Mouse (Mus musculus): ENCODE results near the gene Rapgef5. TPM values are rescaled to one million over a fixed set of nuclear protein-coding genes. Genes with fewer than 3 reads are reported as not detected.

Gene Rapgef5
- polyA plus RNA-seq, 1 experiment from 2014 or later, result 25.7 TPM

DNA sequence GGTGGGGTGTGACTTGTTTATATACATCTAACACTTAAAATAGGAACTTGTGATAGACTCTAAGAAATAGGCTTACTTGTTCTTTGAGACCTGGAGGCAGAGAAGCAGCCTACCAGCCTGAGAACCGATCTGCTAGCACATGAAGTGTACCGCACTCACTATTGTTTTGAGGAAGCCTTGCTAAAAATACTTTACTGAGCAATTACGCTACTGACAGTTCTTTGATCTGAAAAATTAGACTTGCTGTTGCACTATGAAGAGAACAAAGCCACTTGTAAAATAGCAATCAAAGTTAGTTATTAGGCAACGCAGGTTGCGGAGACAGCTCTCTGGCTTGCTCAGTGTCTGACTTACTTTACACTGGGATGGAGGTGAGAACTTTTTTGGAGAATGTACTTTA lies 37.1 kb downstream of the Rapgef5 start:
- no peak overlapping the region for H3K9ac ChIP-seq (ENCODE audit: low read length)
- H3K27ac ChIP-seq (ENCODE audit: low read depth, low read length), result no peak overlapping the region
- WGBS, result 81% methylated on average over 5 of the region's 5 CpGs
- no peak overlapping the region for H3K4me2 ChIP-seq (ENCODE audit: low read length)
- H3K27me3 ChIP-seq (replicated peaks; ENCODE audit: control insufficient read depth, insufficient read depth, low read length), result no peaks in the 10 kb centered on the region
- ATAC-seq (no peak), DNase-seq (ENCODE audit: low spot score) (no peak)
- no peak overlapping the region for H3K4me3 ChIP-seq (ENCODE audit: low read depth, low read length)
- no peaks in the 10 kb centered on the region for H3K4me1 ChIP-seq (ENCODE audit: control insufficient read depth, insufficient read depth, low read length)
- no peaks in the 10 kb centered on the region for H3K9me3 ChIP-seq (replicated peaks; ENCODE audit: control insufficient read depth, low read length)
- H3K36me3 ChIP-seq (ENCODE audit: control insufficient read depth, insufficient read depth, low read length), result no peaks in the 10 kb centered on the region

DNA sequence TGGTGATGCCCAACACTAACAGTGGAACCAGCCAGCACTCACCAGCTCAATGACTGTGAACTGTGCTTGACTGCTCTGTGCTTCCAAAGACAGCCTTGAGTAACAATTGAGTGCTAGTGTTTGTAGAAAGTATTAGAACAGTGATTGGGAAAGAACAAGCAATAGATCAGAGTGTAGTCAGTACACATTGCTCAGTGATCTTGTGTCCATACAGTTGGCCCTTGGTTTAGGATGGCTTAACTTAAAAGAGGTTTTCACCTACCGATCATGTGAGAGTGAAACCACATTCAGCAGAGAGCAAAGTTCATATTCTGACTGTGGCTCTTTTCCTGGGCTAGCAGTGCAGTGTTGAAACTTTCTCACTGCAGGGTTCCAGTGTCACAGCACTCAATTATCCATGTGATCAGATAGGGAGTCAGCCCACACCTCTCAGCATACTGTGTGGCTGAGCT lies 38.4 kb downstream of the Rapgef5 start:
- WGBS, result 91% methylated on average over 1 of the region's 1 CpGs
- no peak for ATAC-seq
- Histone ChIP-seq H3K27ac (ENCODE audit: low read depth, low read length) (no peak overlapping the region), H3K9me3 (replicated peaks; ENCODE audit: control insufficient read depth, low read length) (no peaks in the 10 kb centered on the region), H3K9ac (ENCODE audit: low read length) (no peak overlapping the region), H3K4me2 (ENCODE audit: low read length) (no peak overlapping the region), H3K27me3 (replicated peaks; ENCODE audit: control insufficient read depth, insufficient read depth, low read length) (no peaks in the 10 kb centered on the region), H3K36me3 (ENCODE audit: control insufficient read depth, insufficient read depth, low read length) (no peaks in the 10 kb centered on the region), H3K4me1 (ENCODE audit: control insufficient read depth, insufficient read depth, low read length) (no peaks in the 10 kb centered on the region), H3K4me3 (ENCODE audit: low read depth, low read length) (no peak overlapping the region)
- no peak for DNase-seq (ENCODE audit: low spot score)

DNA sequence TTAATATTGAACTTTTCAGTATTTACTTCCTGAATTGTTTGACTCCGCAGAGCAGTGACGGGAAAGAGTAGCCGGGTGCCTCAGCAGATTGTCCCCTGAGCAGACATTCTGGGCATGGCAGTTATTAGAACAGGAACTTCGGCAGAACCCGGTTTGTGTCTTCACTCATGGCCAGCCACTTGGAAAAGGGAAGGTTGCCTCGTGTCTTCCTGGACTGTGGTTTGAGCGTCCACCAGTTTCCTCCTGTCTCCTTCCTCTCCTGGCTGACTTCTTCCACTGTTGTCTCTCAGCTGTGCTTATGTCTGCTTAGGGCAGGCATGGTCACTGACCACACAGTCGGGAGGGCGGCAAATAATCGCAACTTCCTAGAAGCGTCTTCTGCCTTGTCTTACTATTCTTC lies 44.2 kb downstream of the Rapgef5 start:
- Histone ChIP-seq H3K9ac (ENCODE audit: low read length) (no peak overlapping the region), H3K4me2 (ENCODE audit: low read length) (no peak overlapping the region), H3K27me3 (replicated peaks; ENCODE audit: control insufficient read depth, insufficient read depth, low read length) (no peaks in the 10 kb centered on the region), H3K4me1 (ENCODE audit: control insufficient read depth, insufficient read depth, low read length) (no peaks in the 10 kb centered on the region), H3K36me3 (ENCODE audit: control insufficient read depth, insufficient read depth, low read length) (no peaks in the 10 kb centered on the region), H3K4me3 (ENCODE audit: low read depth, low read length) (no peak overlapping the region), H3K9me3 (replicated peaks; ENCODE audit: control insufficient read depth, low read length) (no peaks in the 10 kb centered on the region), H3K27ac (ENCODE audit: low read depth, low read length) (no peak overlapping the region)
- ATAC-seq (no peak), DNase-seq (ENCODE audit: low spot score) (no peak)
- 89% methylated on average over 11 of the region's 11 CpGs for WGBS

DNA sequence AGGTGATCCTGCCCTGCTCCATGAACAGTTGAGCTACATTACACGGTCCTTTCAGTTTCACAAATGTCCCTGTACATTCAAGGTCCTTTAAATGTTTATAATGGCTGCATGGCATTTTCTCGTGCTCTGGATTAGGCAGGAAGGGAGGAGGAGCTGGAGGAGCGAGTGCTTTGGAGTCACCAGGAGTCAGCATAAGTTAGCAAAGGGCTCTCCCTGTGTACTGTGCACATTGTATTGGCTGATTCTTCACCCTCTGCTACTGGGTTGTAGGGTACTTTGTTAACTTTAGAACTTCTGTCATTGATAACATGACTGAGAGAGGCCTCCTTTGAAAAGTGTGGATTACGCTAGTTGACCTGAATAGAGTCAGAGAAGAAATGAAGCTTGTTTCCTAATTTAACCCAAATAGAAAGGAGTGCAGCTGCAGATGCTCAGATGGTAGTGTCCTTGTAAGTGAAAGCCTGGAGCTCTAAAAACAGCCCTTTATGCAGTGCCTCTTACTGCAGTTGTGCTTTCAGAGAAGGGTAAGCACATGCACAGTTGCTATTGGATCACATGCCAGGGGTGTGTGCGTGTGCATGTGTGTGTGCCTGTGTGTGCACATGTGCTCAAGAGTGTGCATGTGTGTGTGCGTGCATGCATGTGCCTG lies 45.3 kb downstream of the Rapgef5 start:
- Histone ChIP-seq H3K4me1 (ENCODE audit: control insufficient read depth, insufficient read depth, low read length) (no peaks in the 10 kb centered on the region), H3K4me3 (ENCODE audit: low read depth, low read length) (no peak overlapping the region), H3K36me3 (ENCODE audit: control insufficient read depth, insufficient read depth, low read length) (no peaks in the 10 kb centered on the region), H3K27me3 (replicated peaks; ENCODE audit: control insufficient read depth, insufficient read depth, low read length) (no peaks in the 10 kb centered on the region), H3K27ac (ENCODE audit: low read depth, low read length) (no peak overlapping the region), H3K9me3 (replicated peaks; ENCODE audit: control insufficient read depth, low read length) (no peaks in the 10 kb centered on the region), H3K9ac (ENCODE audit: low read length) (no peak overlapping the region), H3K4me2 (ENCODE audit: low read length) (no peak overlapping the region)
- WGBS, result 68% methylated on average over 6 of the region's 6 CpGs
- DNase-seq (ENCODE audit: low spot score) (no peak), ATAC-seq (no peak)

DNA sequence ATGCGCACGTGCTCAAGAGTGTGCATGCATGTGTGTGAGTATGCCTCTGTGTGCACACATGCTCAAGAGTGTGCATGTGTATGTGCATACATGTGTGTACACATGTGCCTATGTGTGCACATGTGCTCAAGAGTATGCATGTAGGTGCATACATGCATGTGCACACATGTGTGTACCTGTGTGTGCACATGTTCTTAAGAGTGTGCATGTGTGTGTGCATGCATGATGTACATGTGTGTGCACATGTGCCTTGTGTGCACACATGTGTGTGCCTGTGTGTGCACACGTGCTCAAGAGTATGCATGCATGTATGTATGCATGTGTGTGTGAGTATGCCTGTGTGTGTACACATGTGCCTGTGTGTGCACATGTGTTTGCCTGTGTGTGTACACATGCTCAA lies 45.8 kb downstream of the Rapgef5 start:
- H3K4me2 ChIP-seq (ENCODE audit: low read length), result no peak overlapping the region
- H3K27ac ChIP-seq (ENCODE audit: low read depth, low read length), result no peak overlapping the region
- H3K4me1 ChIP-seq (ENCODE audit: control insufficient read depth, insufficient read depth, low read length), result no peaks in the 10 kb centered on the region
- H3K9me3 ChIP-seq (replicated peaks; ENCODE audit: control insufficient read depth, low read length), result no peaks in the 10 kb centered on the region
- H3K9ac ChIP-seq (ENCODE audit: low read length), result no peak overlapping the region
- ATAC-seq, result no peak
- no peak for DNase-seq (ENCODE audit: low spot score)
- 98% methylated on average over 3 of the region's 3 CpGs for WGBS
- H3K36me3 ChIP-seq (ENCODE audit: control insufficient read depth, insufficient read depth, low read length), result no peaks in the 10 kb centered on the region
- no peak overlapping the region for H3K4me3 ChIP-seq (ENCODE audit: low read depth, low read length)
- H3K27me3 ChIP-seq (replicated peaks; ENCODE audit: control insufficient read depth, insufficient read depth, low read length), result no peaks in the 10 kb centered on the region

DNA sequence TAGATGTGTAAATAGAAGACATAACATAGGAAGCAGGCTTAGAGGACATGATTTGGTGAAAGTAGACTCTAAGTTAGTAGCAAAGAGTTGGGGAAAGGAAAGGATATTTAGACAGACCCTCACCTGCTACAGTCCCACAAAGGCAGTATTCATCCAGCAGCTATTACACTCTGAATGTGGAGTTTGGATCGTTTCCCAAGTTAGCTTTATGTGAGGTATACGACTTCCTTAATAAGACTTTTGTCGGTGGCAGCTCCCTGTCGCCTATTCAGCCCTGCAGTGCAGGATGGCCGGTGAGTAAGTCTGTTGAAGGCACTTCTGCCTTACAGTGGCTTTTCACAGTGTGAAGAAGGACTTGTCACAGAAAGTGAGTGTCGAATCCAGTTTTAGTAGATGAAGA lies 47.6 kb downstream of the Rapgef5 start:
- H3K36me3 ChIP-seq (ENCODE audit: control insufficient read depth, insufficient read depth, low read length), result no peaks in the 10 kb centered on the region
- DNase-seq (ENCODE audit: low spot score) (no peak), ATAC-seq (no peak)
- H3K4me3 ChIP-seq (ENCODE audit: low read depth, low read length), result no peak overlapping the region
- no peaks in the 10 kb centered on the region for H3K27me3 ChIP-seq (replicated peaks; ENCODE audit: control insufficient read depth, insufficient read depth, low read length)
- H3K27ac ChIP-seq (ENCODE audit: low read depth, low read length), result no peak overlapping the region
- H3K9ac ChIP-seq (ENCODE audit: low read length), result no peak overlapping the region
- H3K4me1 ChIP-seq (ENCODE audit: control insufficient read depth, insufficient read depth, low read length), result no peaks in the 10 kb centered on the region
- WGBS, result 47% methylated on average over 6 of the region's 6 CpGs
- no peak overlapping the region for H3K4me2 ChIP-seq (ENCODE audit: low read length)
- H3K9me3 ChIP-seq (replicated peaks; ENCODE audit: control insufficient read depth, low read length), result no peaks in the 10 kb centered on the region

DNA sequence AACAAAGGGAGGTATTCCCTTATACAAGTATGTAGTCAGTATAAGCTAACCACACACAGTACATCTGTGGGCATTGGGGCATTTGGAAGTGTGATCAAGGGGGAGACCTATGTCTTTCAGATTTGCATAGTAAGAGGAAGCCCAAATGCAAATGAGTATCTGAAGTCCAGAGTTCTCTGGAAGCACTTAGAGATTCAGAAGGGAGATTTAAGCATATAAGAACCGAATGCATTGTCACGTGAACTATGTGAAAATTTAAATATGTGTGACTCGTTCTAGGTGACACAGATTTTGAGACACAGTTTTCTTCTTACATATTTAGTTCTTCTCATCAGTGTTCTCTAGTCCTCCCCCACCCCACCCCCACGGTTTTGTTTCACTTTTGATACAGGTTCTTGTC lies 50.0 kb downstream of the Rapgef5 start:
- no peaks in the 10 kb centered on the region for H3K27me3 ChIP-seq (replicated peaks; ENCODE audit: control insufficient read depth, insufficient read depth, low read length)
- H3K36me3 ChIP-seq (ENCODE audit: control insufficient read depth, insufficient read depth, low read length), result no peaks in the 10 kb centered on the region
- H3K4me1 ChIP-seq (ENCODE audit: control insufficient read depth, insufficient read depth, low read length), result no peaks in the 10 kb centered on the region
- no peaks in the 10 kb centered on the region for H3K9me3 ChIP-seq (replicated peaks; ENCODE audit: control insufficient read depth, low read length)
- no peak overlapping the region for H3K4me2 ChIP-seq (ENCODE audit: low read length)
- ATAC-seq (no peak), DNase-seq (ENCODE audit: low spot score) (no peak)
- no peak overlapping the region for H3K9ac ChIP-seq (ENCODE audit: low read length)
- no peak overlapping the region for H3K27ac ChIP-seq (ENCODE audit: low read depth, low read length)
- no peak overlapping the region for H3K4me3 ChIP-seq (ENCODE audit: low read depth, low read length)
- 81% methylated on average over 4 of the region's 4 CpGs for WGBS

DNA sequence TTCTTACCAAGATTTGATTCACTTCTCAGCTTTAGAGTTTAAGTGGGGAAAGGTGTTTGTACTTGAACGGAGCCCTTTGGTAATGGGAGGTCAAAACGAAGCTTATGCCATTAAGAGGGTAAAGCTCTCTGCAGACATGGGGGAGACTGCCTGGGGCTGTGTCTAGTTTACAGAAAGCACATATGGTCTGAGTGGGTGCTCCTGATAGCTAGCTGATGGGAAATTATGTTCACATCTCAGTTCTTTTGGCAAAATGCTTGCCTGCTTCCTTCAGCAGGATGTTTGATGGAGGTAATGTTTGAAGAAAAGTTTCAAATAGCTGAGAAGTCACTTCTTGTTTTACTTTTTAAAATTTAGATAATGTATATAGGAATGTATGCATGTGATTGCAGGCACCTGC lies 53.4 kb downstream of the Rapgef5 start:
- ATAC-seq (no peak), DNase-seq (ENCODE audit: low spot score) (no peak)
- no peaks in the 10 kb centered on the region for H3K4me1 ChIP-seq (ENCODE audit: control insufficient read depth, insufficient read depth, low read length)
- no peak overlapping the region for H3K27ac ChIP-seq (ENCODE audit: low read depth, low read length)
- no peak overlapping the region for H3K9ac ChIP-seq (ENCODE audit: low read length)
- H3K9me3 ChIP-seq (replicated peaks; ENCODE audit: control insufficient read depth, low read length), result no peaks in the 10 kb centered on the region
- H3K27me3 ChIP-seq (replicated peaks; ENCODE audit: control insufficient read depth, insufficient read depth, low read length), result no peaks in the 10 kb centered on the region
- H3K4me3 ChIP-seq (ENCODE audit: low read depth, low read length), result no peak overlapping the region
- no peaks in the 10 kb centered on the region for H3K36me3 ChIP-seq (ENCODE audit: control insufficient read depth, insufficient read depth, low read length)
- H3K4me2 ChIP-seq (ENCODE audit: low read length), result no peak overlapping the region
- WGBS, result 81% methylated on average over 2 of the region's 2 CpGs

DNA sequence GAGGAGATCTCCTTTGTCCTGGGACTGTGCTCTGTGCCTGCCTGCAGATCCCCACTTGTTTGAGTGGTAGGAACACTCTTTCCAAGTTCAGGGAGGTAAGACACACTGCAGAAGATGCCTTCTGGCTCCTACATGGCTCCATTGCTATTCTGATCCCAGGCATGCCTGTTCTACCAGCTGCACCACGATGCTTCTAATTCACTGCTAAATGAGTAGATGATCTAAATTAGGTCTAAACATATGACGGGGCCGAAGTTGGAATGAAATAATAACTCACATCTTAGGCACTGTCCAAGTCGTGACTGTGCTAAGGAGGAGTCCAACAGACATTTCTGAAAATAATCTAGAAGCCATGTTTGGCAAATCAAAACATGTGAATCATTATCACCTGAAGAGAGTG lies 68.0 kb downstream of the Rapgef5 start:
- no peak for DNase-seq (ENCODE audit: low spot score)
- WGBS, result 86% methylated on average over 4 of the region's 4 CpGs
- no peak overlapping the region for H3K4me2 ChIP-seq (ENCODE audit: low read length)

More for the DNA sequence above, 68.0 kb downstream of the Rapgef5 start:
- Histone ChIP-seq H3K9me3 (replicated peaks; ENCODE audit: control insufficient read depth, low read length) (no peaks in the 10 kb centered on the region), H3K36me3 (ENCODE audit: control insufficient read depth, insufficient read depth, low read length) (no peaks in the 10 kb centered on the region), H3K27me3 (replicated peaks; ENCODE audit: control insufficient read depth, insufficient read depth, low read length) (no peaks in the 10 kb centered on the region), H3K4me1 (ENCODE audit: control insufficient read depth, insufficient read depth, low read length) (no peaks in the 10 kb centered on the region), H3K27ac (ENCODE audit: low read depth, low read length) (no peak overlapping the region), H3K4me3 (ENCODE audit: low read depth, low read length) (no peak overlapping the region), H3K9ac (ENCODE audit: low read length) (no peak overlapping the region)
- no peak for ATAC-seq
